Mouse (Mus musculus) kidney, adult 2 months (tissue): ENCODE measurements around the gene Nek11. TPM values are rescaled to one million over a fixed set of nuclear protein-coding genes. Genes with fewer than 3 reads are reported as not detected.

Source experiments
- DNase-seq: peaks from one replicate; pipeline ENCODE4 v3.0.0; 2021
- H3K27ac ChIP-seq: fragments of 200-500 bp; 2 replicates; pipeline ENCODE4 v1.5.1; 2012; ENCODE audit warnings: low read depth, low read length, control low read depth, inconsistent platforms; ENCODE audit not compliant: insufficient read depth
- H3K27me3 ChIP-seq: fragments of 200-500 bp; replicated peaks from 2 replicates; pipeline ENCODE4 v1.6.1; 2012; ENCODE audit warnings: mild to moderate bottlenecking, moderate library complexity, low read length, inconsistent platforms; ENCODE audit not compliant: control insufficient read depth, insufficient read depth
- H3K36me3 ChIP-seq: fragments of 200-500 bp; 2 replicates; pipeline ENCODE4 v1.6.1; 2012; ENCODE audit warnings: mild to moderate bottlenecking, moderate library complexity, low read length, inconsistent platforms; ENCODE audit not compliant: control insufficient read depth, insufficient read depth
- H3K4me1 ChIP-seq: fragments of 200-500 bp; 2 replicates; pipeline ENCODE4 v1.6.1; 2011; ENCODE audit warnings: low read length; ENCODE audit not compliant: control insufficient read depth, insufficient read depth
- H3K4me3 ChIP-seq: fragments of 200-500 bp; 2 replicates; pipeline ENCODE4 v1.5.1; 2011; ENCODE audit warnings: mild to moderate bottlenecking, low read depth, low read length, control low read depth; ENCODE audit not compliant: insufficient read depth
- CTCF ChIP-seq: fragments of 200-500 bp; conservative IDR thresholded peaks from 2 replicates; pipeline ENCODE4 v1.5.1; 2011; ENCODE audit warnings: low read depth, mild to moderate bottlenecking, control low read depth, low read length, moderate library complexity, mixed read lengths; ENCODE audit not compliant: insufficient read depth, insufficient read length
- POLR2A ChIP-seq: fragments of 200-500 bp; IDR thresholded peaks from one replicate; pipeline ENCODE4 v1.6.1; 2011; ENCODE audit warnings: low read depth, low read length, control low read depth
- WGBS: fragments of 180-500 bp; shearing (Covaris S2); methylation state at CpG from one replicate; pipeline ENCODE4 v1.1.7; 2018; 5-methylcytosine and 5-hydroxymethylcytosine counted together
- polyA plus RNA-seq: library from polyadenylated mRNA; depleted of rRNA; stranded (reverse); fragments of >200 nt; gene quantifications from 2 replicates; pipeline ENCODE4 v1.2.3, GENCODE M21; 2012

The Nek11 gene
- polyA plus RNA-seq, 1 experiment, result 0.17 TPM

DNA sequence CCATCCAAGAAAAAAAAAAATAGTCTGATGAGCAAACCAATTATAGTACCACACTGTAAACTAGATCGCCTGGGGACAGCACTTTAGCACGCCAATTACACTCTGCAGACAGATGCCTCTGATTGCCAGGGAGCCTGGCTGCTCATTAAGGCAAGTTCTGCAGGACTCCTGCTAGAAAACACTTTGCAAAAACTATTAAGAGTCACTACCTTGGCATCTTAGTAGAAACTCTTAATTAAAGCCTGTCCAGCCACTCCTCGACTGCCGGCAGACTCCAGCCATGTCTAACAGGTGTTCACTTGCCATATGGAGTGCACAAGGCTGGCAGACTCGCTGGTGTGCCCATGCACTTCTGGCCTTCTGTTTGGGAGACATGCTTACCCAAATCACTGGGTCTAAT is 46.3 kb downstream of the Nek11 start:
- Histone ChIP-seq H3K4me3 (no peak overlapping the region), H3K27ac (no peak overlapping the region), H3K36me3 (no peaks in the 10 kb centered on the region), H3K4me1 (no peaks in the 10 kb centered on the region), H3K27me3 (no peaks in the 10 kb centered on the region)
- 63% methylated on average over 5 of the region's 5 CpGs for WGBS
- no peak for DNase-seq
- no peak for TF ChIP-seq CTCF
- no peak for TF ChIP-seq POLR2A

DNA sequence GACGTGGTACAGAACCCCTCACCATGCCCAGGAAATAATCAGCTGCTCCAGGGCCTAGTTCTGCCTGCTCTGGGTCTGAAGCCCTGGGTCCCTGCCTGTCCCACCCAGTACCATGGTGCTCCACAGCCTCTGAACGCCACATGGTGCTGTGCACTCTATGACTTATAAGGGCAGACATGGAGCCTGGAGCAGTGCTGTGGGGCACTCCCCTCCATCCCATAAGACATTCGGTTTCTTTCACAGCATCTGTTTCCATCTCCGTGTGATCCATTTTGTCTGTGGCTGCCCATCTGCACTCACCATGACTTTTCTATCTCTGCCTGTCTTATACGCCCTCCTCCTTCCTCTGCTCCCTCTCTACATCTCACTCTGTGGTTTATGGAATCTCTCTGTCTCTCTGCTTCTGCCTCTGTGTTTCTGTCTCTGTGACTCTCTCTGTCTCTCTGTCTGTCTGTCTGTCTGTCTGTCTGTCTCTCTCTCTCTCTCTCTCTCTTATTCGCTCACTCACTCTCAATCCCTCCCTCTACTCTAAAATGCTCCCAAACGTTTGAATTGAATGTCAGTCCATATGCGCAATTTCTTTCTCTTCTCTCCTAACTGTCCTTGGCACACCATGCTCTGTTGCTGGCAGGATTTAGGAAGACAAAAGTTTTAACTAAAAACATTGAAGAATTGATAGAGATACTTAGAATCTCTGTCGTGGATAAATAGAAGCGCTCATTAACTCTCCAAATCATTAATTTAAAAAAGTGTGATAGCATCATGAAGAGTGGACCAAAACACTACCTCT is 46.9 kb downstream of the Nek11 start:
- no peaks in the 10 kb centered on the region for H3K27me3 ChIP-seq
- WGBS, result 77% methylated on average over 10 of the region's 10 CpGs
- no peak overlapping the region for H3K4me3 ChIP-seq
- no peaks in the 10 kb centered on the region for H3K36me3 ChIP-seq
- no peak for DNase-seq
- H3K27ac ChIP-seq, result no peak overlapping the region
- H3K4me1 ChIP-seq, result no peaks in the 10 kb centered on the region
- TF ChIP-seq CTCF, result no peak
- TF ChIP-seq POLR2A, result no peak

- Histone ChIP-seq H3K4me3 (no peak overlapping the region), H3K4me1 (no peaks in the 10 kb centered on the region), H3K27me3 (no peaks in the 10 kb centered on the region), H3K27ac (no peak overlapping the region), H3K36me3 (no peaks in the 10 kb centered on the region)
- TF ChIP-seq CTCF (no peak), POLR2A (no peak)
- no peak for DNase-seq
- WGBS, result 62% methylated on average over 10 of the region's 10 CpGs
Measured at GRCm38 (mm10) chr9:105342994-105343656, 52.2 kb downstream of the Nek11 start.

- Histone ChIP-seq H3K4me1 (no peaks in the 10 kb centered on the region), H3K36me3 (no peaks in the 10 kb centered on the region), H3K4me3 (no peak overlapping the region), H3K27me3 (no peaks in the 10 kb centered on the region), H3K27ac (no peak overlapping the region)
- DNase-seq, result no peak
- no peak for TF ChIP-seq POLR2A
- no peak for TF ChIP-seq CTCF
- 85% methylated on average over 3 of the region's 3 CpGs for WGBS
Measured at GRCm38 (mm10) chr9:105342565-105342964, 52.8 kb downstream of the Nek11 start.

- H3K4me3 ChIP-seq, result no peak overlapping the region
- H3K36me3 ChIP-seq, result no peaks in the 10 kb centered on the region
- TF ChIP-seq CTCF, result no peak
- no peak overlapping the region for H3K27ac ChIP-seq
- 84% methylated on average over 4 of the region's 4 CpGs for WGBS
- DNase-seq, result no peak
- no peaks in the 10 kb centered on the region for H3K4me1 ChIP-seq
- no peaks in the 10 kb centered on the region for H3K27me3 ChIP-seq
Measured at GRCm38 (mm10) chr9:105332436-105333016, 62.8 kb downstream of the Nek11 start.

DNA sequence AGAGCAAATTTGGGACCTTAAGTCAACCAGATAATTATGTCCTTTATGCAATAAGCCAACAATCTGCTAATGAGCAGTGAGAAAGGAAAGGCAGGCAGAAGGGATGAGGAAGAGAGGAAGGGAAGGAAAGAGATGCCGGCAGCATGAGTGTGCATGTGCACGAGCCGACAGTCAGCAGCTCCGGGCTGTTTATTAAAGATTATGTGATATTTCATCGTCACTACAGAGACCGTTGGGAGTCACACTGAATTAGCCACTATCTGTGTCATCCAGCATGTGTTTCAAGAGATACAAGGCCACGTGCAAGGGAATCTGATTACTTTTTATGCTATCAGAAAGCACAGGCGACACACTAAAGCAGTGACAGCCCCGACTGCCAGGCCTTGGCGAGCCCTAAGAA is 73.5 kb downstream of the Nek11 start:
- Histone ChIP-seq H3K27ac (no peak overlapping the region), H3K27me3 (no peaks in the 10 kb centered on the region), H3K4me1 (no peaks in the 10 kb centered on the region), H3K36me3 (no peaks in the 10 kb centered on the region), H3K4me3 (no peak overlapping the region)
- TF ChIP-seq CTCF (no peak), POLR2A (no peak)
- 88% methylated on average over 10 of the region's 10 CpGs for WGBS
- DNase-seq, result no peak

GRCm38 (mm10) chr9:105313250-105313649 is 82.1 kb downstream of the Nek11 start:
- H3K27ac ChIP-seq, result no peak overlapping the region
- no peaks in the 10 kb centered on the region for H3K27me3 ChIP-seq
- no peak overlapping the region for H3K4me3 ChIP-seq
- H3K36me3 ChIP-seq, result no peaks in the 10 kb centered on the region
- WGBS, result 76% methylated on average over 10 of the region's 10 CpGs
- H3K4me1 ChIP-seq, result peaks cover 6% of the 10 kb centered on the region; the same call in 1 of the 2 replicates
- no peak for DNase-seq
- TF ChIP-seq POLR2A (no peak), CTCF (no peak)
